In genomic region chr15:31569325-31570022, GRCm38 (mm10) we compare ENCODE assay signal across 9 mouse cellular contexts. TPM values are rescaled to one million over a fixed set of nuclear protein-coding genes. Genes with fewer than 3 reads are reported as not detected.
DNase-seq lines count a peak whose midpoint lies in the region; ATAC-seq lines count a peak whose summit lies in the region.
"Had no signal": no experiment of that assay in that cellular context is flagged by ENCODE, and none has a peak within 500 bp of the region (broad histone marks: within the 10 kb centered on the region; RNA-seq: fewer than 3 reads in every experiment).

No protein-coding gene starts in this region.

- ATAC-seq in granulocyte monocyte progenitor cell, adult 5-6 weeks (replicated peaks; ENCODE audit: poor library complexity, severe bottlenecking) = no peak
- ATAC-seq in frontal cortex, adult (ENCODE audit: low TSS enrichment) = no peak

- intact Hi-C loops in left cerebral cortex, postnatal 4 days (cut with DNase I) = no loop called here

- peak; percentile 27 for DNase-seq in left cerebral cortex, postnatal 4 days
- no peak for DNase-seq in left cerebral cortex, adult 11 months (ENCODE audit: low spot score)
- peak; percentile 95 for DNase-seq in fat pad, adult 2 months (ENCODE audit: extremely low read depth, low read depth, low spot score)
- peak; percentile 98 for DNase-seq in large intestine, adult 2 months (ENCODE audit: low read depth, low spot score)
- DNase-seq in urinary bladder, adult 2 months (ENCODE audit: low spot score) = peak; percentile 64
- no peak for DNase-seq in spleen, postnatal 10 days (ENCODE audit: low spot score in 2 of 2)

- 25% methylated on average over 9 of the region's 9 CpGs for WGBS in large intestine, adult 2 months

RNA-seq across cellular contexts. Expression of gene Cmbl, which starts 4.3 kb away (rescaled TPM):
- total RNA-seq in left cerebral cortex, postnatal 4 days (2021) = 1 to 10 TPM; 6.3 to 8.6 TPM
- polyA plus RNA-seq in large intestine, adult 2 months (2012; rRNA removed) = 97.1 and 191 TPM in 2 replicates
- 57.5 and 62.9 TPM in 2 replicates for polyA plus RNA-seq in urinary bladder, adult 2 months (2012; rRNA removed)
- total RNA-seq in granulocyte monocyte progenitor cell, adult 5-6 weeks (2014; fragmentation: Nextera tagmentation) = not detected in 2 replicates
- total RNA-seq in granulocyte monocyte progenitor cell, adult 5-6 weeks (2017) = not detected in 2 replicates
- total RNA-seq: megakaryocyte progenitor cell, adult 5-6 weeks had no signal

RNA-seq across cellular contexts. Expression of gene Cct5, which starts 32.1 kb away (rescaled TPM):
- total RNA-seq in left cerebral cortex, postnatal 4 days (2021) = 100 to 1,000 TPM; 306 to 309 TPM
- polyA plus RNA-seq in large intestine, adult 2 months (2012; rRNA removed) = 91.9 and 111 TPM in 2 replicates
- 207 and 215 TPM in 2 replicates for polyA plus RNA-seq in urinary bladder, adult 2 months (2012; rRNA removed)
- total RNA-seq in granulocyte monocyte progenitor cell, adult 5-6 weeks (2014; fragmentation: Nextera tagmentation) = 412 and 454 TPM in 2 replicates
- total RNA-seq in granulocyte monocyte progenitor cell, adult 5-6 weeks (2017) = 535 and 555 TPM in 2 replicates

RNA-seq across cellular contexts. Expression of gene Fam173b, which starts 32.2 kb away (rescaled TPM):
- total RNA-seq in left cerebral cortex, postnatal 4 days (2021) = 10 to 100 TPM; 11.4 to 13.0 TPM
- polyA plus RNA-seq in large intestine, adult 2 months (2012; rRNA removed) = 5.1 and 8.7 TPM in 2 replicates
- 17.9 and 20.8 TPM in 2 replicates for polyA plus RNA-seq in urinary bladder, adult 2 months (2012; rRNA removed)
- 8.6 and 13.0 TPM in 2 replicates for total RNA-seq in granulocyte monocyte progenitor cell, adult 5-6 weeks (2014; fragmentation: Nextera tagmentation)
- total RNA-seq in granulocyte monocyte progenitor cell, adult 5-6 weeks (2017) = 7.7 and 11.1 TPM in 2 replicates

RNA-seq across cellular contexts. Expression of gene March6, which starts 38.6 kb away (rescaled TPM):
- total RNA-seq in left cerebral cortex, postnatal 4 days (2021) = 100 to 1,000 TPM; 200 to 210 TPM
- polyA plus RNA-seq in large intestine, adult 2 months (2012; rRNA removed) = 16.0 and 43.6 TPM in 2 replicates
- polyA plus RNA-seq in urinary bladder, adult 2 months (2012; rRNA removed) = 29.9 and 37.2 TPM in 2 replicates
- total RNA-seq in granulocyte monocyte progenitor cell, adult 5-6 weeks (2014; fragmentation: Nextera tagmentation) = 27.1 and 34.2 TPM in 2 replicates
- total RNA-seq in granulocyte monocyte progenitor cell, adult 5-6 weeks (2017) = 26.4 and 30.3 TPM in 2 replicates

Comparison
In these comparisons a context has a peak if more than half of its experiments do, and no peak if none do; other contexts are left out.
1. DNase-seq: peak in left cerebral cortex, postnatal 4 days (single experiment), fat pad, adult 2 months (single experiment), large intestine, adult 2 months (single experiment) and urinary bladder, adult 2 months (single experiment); none in left cerebral cortex, adult 11 months (single experiment) and spleen, postnatal 10 days (0 of 2).
2. RNA of gene Cmbl, which starts 4.3 kb away (total RNA-seq): 6.3 to 8.6 TPM in left cerebral cortex, postnatal 4 days; not detected in granulocyte monocyte progenitor cell, adult 5-6 weeks; every median in the first group is over 4 times any median in the second.